Mouse (Mus musculus) forebrain, embryonic 11.5 days (tissue): ENCODE data around the gene Gramd4. TPM values are rescaled to one million over a fixed set of nuclear protein-coding genes. Genes with fewer than 3 reads are reported as not detected.
"Not testable (repeated sequence)": the region's sequence is repeated elsewhere in the genome, so short reads cannot be mapped to it uniquely, and the experiment has no call there.

Source experiments
- ATAC-seq: fragments of 200-750 bp; cut with Nextera tagmentation; replicated peaks from 2 replicates; pipeline ENCODE4 v1.8.0; 2017; ENCODE audit warnings: moderate TSS enrichment; ENCODE audit not compliant: low FRiP score
- DNase-seq: peaks from one replicate; pipeline ENCODE4 v3.0.0-alpha.2; 2017; ENCODE audit warnings: low spot score
- H3K27ac ChIP-seq: fragments of 300-500 bp; sonication (generic); 2 replicates; pipeline ENCODE4 v1.5.1; 2014; ENCODE audit warnings: low read depth, low read length
- H3K27me3 ChIP-seq: fragments of 300-500 bp; sonication (generic); 2 replicates; pipeline ENCODE4 v1.6.1; 2014; ENCODE audit warnings: mild to moderate bottlenecking, low read length, mixed read lengths; ENCODE audit not compliant: control insufficient read depth, insufficient read depth
- H3K36me3 ChIP-seq: fragments of 300-500 bp; sonication (generic); 2 replicates; pipeline ENCODE4 v1.6.1; 2014; ENCODE audit warnings: mild to moderate bottlenecking, low read length, moderate library complexity, mixed read lengths; ENCODE audit not compliant: control insufficient read depth, insufficient read depth
- H3K4me1 ChIP-seq: fragments of 300-500 bp; sonication (generic); replicated peaks from 2 replicates; pipeline ENCODE4 v1.6.1; 2014; ENCODE audit warnings: low read length, mixed read lengths; ENCODE audit not compliant: control insufficient read depth, insufficient read depth
- H3K4me2 ChIP-seq: fragments of 300-500 bp; sonication (generic); 2 replicates; pipeline ENCODE4 v1.6.1; 2014; ENCODE audit warnings: low read depth, mild to moderate bottlenecking, low read length, moderate library complexity, mixed read lengths; ENCODE audit not compliant: severe bottlenecking
- H3K4me3 ChIP-seq: fragments of 300-500 bp; sonication (generic); 2 replicates; pipeline ENCODE4 v1.5.1; 2014; ENCODE audit warnings: low read depth, low read length
- H3K9ac ChIP-seq: fragments of 300-500 bp; sonication (generic); 2 replicates; pipeline ENCODE4 v1.6.1; 2014; ENCODE audit warnings: low read length
- H3K9me3 ChIP-seq: fragments of 300-500 bp; sonication (generic); 2 replicates; pipeline ENCODE4 v1.6.1; 2016; ENCODE audit warnings: low read length, mixed read lengths; ENCODE audit not compliant: control insufficient read depth
- WGBS: fragments of 180-500 bp; shearing (Covaris S2); extraction: QIAGEN DNeasy Blood & Tissue Kit; methylation state at CpG from one replicate; pipeline ENCODE4 v1.1.7; 2014; 5-methylcytosine and 5-hydroxymethylcytosine counted together
- polyA plus RNA-seq: library from polyadenylated mRNA; unstranded; fragments of >200 nt; fragmentation: Nextera tagmentation; extraction: Ambion mirVana; gene quantifications from 2 replicates; pipeline ENCODE4 v1.2.1, GENCODE M21; 2014

Gramd4 gene
- polyA plus RNA-seq, 1 experiment from 2014 or later, result 15.5 TPM

DNA sequence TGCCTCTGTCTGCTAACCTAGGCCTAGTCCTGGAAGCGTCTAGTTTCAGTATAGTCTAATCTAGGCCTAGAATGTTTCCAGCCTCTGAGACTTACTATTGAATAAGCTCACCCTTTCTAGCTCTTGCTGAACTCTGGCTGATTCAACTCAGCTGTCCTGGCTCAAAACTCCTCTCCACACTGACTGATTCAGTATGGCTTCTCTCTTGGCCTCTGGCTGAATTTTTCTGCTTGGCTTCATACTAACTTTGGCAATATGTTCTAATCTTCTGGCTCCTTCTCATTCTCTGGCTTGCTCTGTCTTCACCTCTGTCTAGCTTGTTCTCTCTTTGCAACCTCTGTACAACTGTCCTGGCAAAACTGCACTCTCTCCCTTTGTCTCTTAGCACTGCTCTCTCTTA lies 35.7 kb downstream of the Gramd4 start:
- H3K27ac ChIP-seq, result no peak overlapping the region
- H3K27me3 ChIP-seq, result no peaks in the 10 kb centered on the region
- no peaks in the 10 kb centered on the region for H3K9me3 ChIP-seq
- no peaks in the 10 kb centered on the region; the same call in 1 of the 2 replicates for H3K36me3 ChIP-seq
- no peak overlapping the region for H3K4me3 ChIP-seq
- 94% methylated on average over 1 of the region's 1 CpGs for WGBS
- H3K4me1 ChIP-seq, result peaks cover 2% of the 10 kb centered on the region; the same call in 1 of the 2 replicates
- H3K4me2 ChIP-seq, result no peak overlapping the region
- DNase-seq, result no peak
- no peak overlapping the region for H3K9ac ChIP-seq
- ATAC-seq, result no peak

- 82% methylated on average over 10 of the region's 10 CpGs for WGBS
- Histone ChIP-seq H3K4me3 (no peak overlapping the region), H3K4me1 (no peaks in the 10 kb centered on the region), H3K4me2 (no peak overlapping the region), H3K27ac (no peak overlapping the region), H3K9me3 (no peaks in the 10 kb centered on the region), H3K27me3 (no peaks in the 10 kb centered on the region), H3K36me3 (no peaks in the 10 kb centered on the region; the same call in 1 of the 2 replicates), H3K9ac (no peak overlapping the region)
- ATAC-seq (no peak), DNase-seq (no peak)
These were observed 37.0 kb downstream of the Gramd4 start for GRCm38 (mm10) chr15:86094324-86095121.

GRCm38 (mm10) chr15:86095722-86096603 lies 38.5 kb downstream of the Gramd4 start:
- no peak overlapping the region for H3K9ac ChIP-seq
- no peaks in the 10 kb centered on the region for H3K4me1 ChIP-seq
- H3K27me3 ChIP-seq, result no peaks in the 10 kb centered on the region
- WGBS, result 94% methylated on average over 17 of the region's 17 CpGs
- H3K27ac ChIP-seq, result no peak overlapping the region
- no peaks in the 10 kb centered on the region for H3K9me3 ChIP-seq
- no peaks in the 10 kb centered on the region; the same call in 1 of the 2 replicates for H3K36me3 ChIP-seq
- H3K4me3 ChIP-seq, result no peak overlapping the region
- DNase-seq, result no peak
- no peak for ATAC-seq
- no peak overlapping the region for H3K4me2 ChIP-seq

DNA sequence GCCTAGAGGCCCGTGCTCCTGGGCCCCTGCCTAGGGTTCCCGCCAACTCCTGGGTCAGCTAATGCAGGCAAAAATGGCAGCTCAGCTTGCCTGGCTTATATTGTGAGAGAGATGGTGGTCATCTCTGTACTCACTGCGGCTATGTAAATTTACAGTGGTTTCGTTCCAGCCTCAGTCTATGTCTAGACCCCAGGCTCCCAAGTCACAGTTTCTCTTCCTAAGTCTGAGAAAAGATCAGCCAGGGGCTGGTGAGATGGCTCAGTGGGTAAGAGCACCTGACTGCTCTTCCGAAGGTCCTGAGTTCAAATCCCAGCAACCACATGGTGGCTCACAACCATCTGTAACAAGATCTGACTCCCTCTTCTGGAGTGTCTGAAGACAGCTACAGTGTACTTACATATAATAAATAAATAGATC lies 39.1 kb downstream of the Gramd4 start:
- H3K4me1 ChIP-seq, H3K9me3 ChIP-seq, H3K27ac ChIP-seq, H3K36me3 ChIP-seq, ATAC-seq, H3K9ac ChIP-seq, DNase-seq, H3K4me3 ChIP-seq, H3K4me2 ChIP-seq, H3K27me3 ChIP-seq: not testable (repeated sequence)
- WGBS, result 93% methylated on average over 5 of the region's 5 CpGs

DNA sequence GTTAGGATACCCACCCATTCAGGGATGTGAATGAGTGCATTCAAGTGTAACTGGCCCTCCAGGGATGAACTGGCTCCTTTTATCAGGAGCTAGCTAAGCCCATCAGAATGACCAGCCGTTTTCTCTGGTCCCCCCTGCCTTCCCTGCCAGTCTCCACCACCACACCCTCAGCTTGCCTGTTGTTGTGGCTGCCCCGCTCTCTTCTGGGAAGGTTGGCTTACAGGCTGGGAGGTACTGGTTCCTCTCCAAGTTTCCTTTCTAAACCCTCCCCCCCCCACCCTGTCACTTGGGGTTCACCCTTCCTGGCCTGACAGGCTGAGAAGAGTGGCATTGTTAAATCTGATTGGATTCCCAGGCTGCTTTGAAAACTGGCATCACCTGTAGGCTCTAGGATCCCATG lies 40.4 kb downstream of the Gramd4 start:
- H3K27ac ChIP-seq, result no peak overlapping the region
- ATAC-seq, result no peak
- no peak for DNase-seq
- no peaks in the 10 kb centered on the region for H3K27me3 ChIP-seq
- WGBS, result 30% methylated on average over 2 of the region's 2 CpGs
- H3K36me3 ChIP-seq, result no peaks in the 10 kb centered on the region; the same call in 1 of the 2 replicates
- no peaks in the 10 kb centered on the region for H3K9me3 ChIP-seq
- no peak overlapping the region for H3K4me2 ChIP-seq
- H3K4me3 ChIP-seq, result no peak overlapping the region
- no peaks in the 10 kb centered on the region for H3K4me1 ChIP-seq
- no peak overlapping the region for H3K9ac ChIP-seq

- Histone ChIP-seq H3K4me1 (0 out of 2 replicates have a peak, but pooled peaks cover 1% of the 10 kb centered on the region), H3K9me3 (no peaks in the 10 kb centered on the region), H3K4me3 (no peak overlapping the region), H3K4me2 (no peak overlapping the region), H3K27me3 (no peaks in the 10 kb centered on the region), H3K36me3 (no peaks in the 10 kb centered on the region; the same call in 1 of the 2 replicates), H3K9ac (no peak overlapping the region), H3K27ac (no peak overlapping the region)
- DNase-seq, result no peak
- WGBS, result 87% methylated on average over 9 of the region's 9 CpGs
- no peak for ATAC-seq
These were observed 44.1 kb downstream of the Gramd4 start for GRCm38 (mm10) chr15:86101585-86101984.

- H3K4me3 ChIP-seq, result no peak overlapping the region
- ATAC-seq (no peak), DNase-seq (no peak)
- H3K4me1 ChIP-seq, result 0 out of 2 replicates have a peak, but pooled peaks cover 2% of the 10 kb centered on the region
- no peaks in the 10 kb centered on the region for H3K9me3 ChIP-seq
- no peaks in the 10 kb centered on the region for H3K27me3 ChIP-seq
- H3K36me3 ChIP-seq, result no peaks in the 10 kb centered on the region; the same call in 1 of the 2 replicates
- WGBS, result 94% methylated on average over 15 of the region's 15 CpGs
- H3K27ac ChIP-seq, result no peak overlapping the region
- no peak overlapping the region for H3K9ac ChIP-seq
- H3K4me2 ChIP-seq, result no peak overlapping the region
These were observed 44.8 kb downstream of the Gramd4 start for GRCm38 (mm10) chr15:86102308-86102707.

DNA sequence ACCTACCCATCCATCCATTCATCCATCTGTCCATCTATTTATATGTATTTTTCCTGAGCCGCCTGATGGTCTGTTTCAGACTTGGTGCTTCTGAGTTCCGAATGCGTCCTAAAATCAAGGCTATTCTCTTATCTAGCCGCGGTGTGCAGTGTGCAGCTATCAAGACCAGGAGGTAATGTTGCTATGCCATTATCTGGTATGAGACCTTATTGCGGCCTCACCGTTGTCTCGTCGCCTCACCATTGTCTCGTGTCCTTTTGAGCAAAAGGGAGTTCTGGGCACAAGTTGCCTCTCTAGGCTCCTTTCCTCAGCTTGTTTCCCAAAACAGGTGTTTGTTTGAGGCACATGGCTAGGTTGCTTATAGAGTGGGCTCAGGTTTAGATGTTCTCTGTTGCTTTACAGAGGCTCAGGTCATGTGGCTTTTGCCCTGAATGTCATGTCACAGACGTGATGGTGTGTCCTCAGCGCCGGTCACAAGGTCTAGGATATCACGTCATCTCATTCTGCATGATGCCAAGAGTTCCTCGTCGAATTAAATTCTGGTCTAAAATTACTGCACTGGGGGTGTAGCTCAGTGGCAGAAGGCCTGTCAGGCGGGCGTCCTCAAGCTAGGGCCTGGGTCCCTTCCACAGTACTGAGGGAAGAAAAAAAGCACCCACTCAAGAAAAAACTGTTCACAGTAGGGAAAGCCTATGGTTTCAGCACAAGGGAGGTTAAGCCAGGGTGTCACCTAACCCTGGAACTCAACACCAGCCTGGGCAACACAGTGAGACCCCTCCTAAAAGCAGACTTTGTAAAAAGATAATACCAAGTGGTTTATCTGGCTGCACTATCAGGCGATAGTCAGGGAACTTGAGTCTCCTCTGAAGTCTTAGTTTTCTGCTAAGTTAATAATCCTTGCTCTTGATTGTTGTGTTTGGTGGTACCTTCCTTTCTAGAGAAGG lies 47.2 kb downstream of the Gramd4 start:
- Histone ChIP-seq H3K27ac (no peak overlapping the region), H3K36me3 (no peaks in the 10 kb centered on the region; the same call in 1 of the 2 replicates), H3K9me3 (no peaks in the 10 kb centered on the region), H3K4me3 (no peak overlapping the region), H3K27me3 (no peaks in the 10 kb centered on the region), H3K4me1 (0 out of 2 replicates have a peak, but pooled peaks cover 2% of the 10 kb centered on the region), H3K9ac (no peak overlapping the region), H3K4me2 (no peak overlapping the region)
- ATAC-seq (no peak), DNase-seq (no peak)
- 94% methylated on average over 19 of the region's 19 CpGs for WGBS
